Mouse (Mus musculus): ENCODE measurements around the gene Tcn2. TPM values are rescaled to one million over a fixed set of nuclear protein-coding genes. Genes with fewer than 3 reads are reported as not detected.
"Not testable (repeated sequence)": the region's sequence is repeated elsewhere in the genome, so short reads cannot be mapped to it uniquely, and the experiment has no call there.

Tcn2 gene
- total RNA-seq, 2 experiments from 2014 or later, result 13.2 to 16.2 TPM

DNA sequence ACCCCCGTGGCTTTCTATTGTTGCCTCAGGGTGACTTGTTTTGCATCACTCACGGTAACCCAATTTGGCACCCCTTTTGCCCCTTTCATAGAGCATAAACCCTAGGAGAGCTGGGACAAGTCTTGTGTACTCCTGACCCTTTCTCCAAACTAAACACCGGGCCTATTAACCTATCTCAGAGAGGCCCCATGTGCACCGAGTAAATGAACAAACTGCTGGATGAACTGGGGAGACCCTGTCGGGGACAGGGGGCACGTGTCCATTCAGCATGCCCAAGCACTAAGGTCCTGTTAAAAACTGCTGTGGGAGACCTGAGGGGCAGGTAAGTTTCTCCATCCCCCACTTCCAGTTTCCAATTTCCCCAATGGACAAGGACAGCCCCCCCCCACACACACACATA is 1.0 kb downstream of the Tcn2 start:
- peak in 1 of 2 experiments; percentile 1 for DNase-seq (ENCODE audit: low spot score in 2 of 2)

DNA sequence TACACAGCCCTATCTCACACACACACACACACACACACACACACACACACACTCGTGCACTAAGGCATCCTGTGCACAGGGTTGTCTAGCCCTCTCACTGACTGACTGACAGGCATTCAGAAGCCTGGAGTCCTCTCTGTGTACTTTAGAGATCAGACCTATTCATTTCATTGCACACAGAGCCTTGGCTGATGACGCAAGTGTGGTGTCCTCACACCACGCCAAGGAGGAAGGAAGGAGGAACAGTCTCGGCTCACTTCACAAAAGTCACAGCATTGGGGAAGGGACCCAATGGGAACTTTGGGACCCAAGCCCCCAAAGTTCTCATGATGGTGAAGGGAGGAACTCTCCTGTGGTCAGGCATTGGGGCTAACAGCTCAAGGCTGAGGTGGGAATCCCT is 1.9 kb downstream of the Tcn2 start:
- DNase-seq (ENCODE audit: low spot score in 2 of 2), result peak in 1 of 2 experiments; percentile 2

DNA sequence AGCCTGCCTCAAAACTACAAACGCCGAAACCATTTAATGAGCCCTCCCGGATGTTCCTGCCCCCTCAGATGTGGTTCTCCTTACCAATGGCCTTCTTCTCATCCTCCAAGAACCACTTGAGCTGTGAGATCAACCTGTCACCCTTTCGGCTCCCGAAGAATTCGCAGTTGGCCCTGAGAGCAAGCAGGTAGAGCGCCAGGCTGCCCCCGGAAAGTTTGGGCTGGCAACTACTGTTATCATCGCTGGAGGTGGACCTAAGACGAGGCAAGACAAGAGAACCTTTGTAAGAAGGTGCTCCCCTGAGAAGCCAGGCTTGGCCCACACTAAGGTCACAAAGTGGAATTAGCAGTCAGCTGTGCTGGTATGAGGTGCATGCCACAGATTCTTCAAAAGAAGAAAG is 6.0 kb downstream of the Tcn2 start:
- DNase-seq (ENCODE audit: low spot score in 2 of 2), result no peak

DNA sequence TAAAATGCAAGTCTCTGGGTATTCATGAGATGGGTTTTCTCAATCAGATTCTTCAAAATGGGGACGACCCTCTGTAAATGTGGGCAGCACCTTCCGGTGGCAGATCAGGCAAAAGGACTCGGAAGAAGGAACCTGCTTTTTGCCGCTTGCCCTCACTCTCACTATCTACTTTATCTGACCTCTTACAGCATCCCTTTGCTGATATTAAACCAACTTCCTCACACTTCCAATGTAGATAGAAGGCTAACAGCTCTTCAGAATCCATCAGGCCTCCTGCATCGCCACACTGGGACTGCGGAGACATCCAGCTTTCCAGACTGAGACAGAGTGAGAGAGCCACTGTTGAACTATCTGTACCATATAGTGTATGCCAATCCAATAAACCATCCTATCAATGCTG is 9.2 kb downstream of the Tcn2 start:
- no peak for DNase-seq (ENCODE audit: low spot score in 2 of 2)

DNA sequence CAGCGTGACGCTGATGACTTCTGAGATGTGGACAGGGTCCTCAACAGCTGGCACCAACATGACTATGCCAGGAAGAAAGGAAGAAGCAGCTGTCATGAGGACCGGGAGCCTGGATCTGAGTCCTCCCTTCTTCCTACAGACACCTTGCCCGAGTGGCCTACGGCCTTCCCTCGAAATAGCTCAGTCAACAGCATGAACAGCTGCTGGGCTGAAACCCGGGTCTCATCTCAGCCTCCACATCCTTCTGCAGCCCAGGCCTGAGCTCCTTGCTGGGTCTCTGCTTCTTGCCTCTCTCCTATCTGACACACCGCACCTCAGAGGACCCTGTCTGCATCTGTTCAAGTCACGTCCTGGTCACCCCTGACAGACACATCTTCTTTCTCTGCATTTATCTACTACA is 9.8 kb downstream of the Tcn2 start:
- no peak for DNase-seq (ENCODE audit: low spot score in 2 of 2)

DNA sequence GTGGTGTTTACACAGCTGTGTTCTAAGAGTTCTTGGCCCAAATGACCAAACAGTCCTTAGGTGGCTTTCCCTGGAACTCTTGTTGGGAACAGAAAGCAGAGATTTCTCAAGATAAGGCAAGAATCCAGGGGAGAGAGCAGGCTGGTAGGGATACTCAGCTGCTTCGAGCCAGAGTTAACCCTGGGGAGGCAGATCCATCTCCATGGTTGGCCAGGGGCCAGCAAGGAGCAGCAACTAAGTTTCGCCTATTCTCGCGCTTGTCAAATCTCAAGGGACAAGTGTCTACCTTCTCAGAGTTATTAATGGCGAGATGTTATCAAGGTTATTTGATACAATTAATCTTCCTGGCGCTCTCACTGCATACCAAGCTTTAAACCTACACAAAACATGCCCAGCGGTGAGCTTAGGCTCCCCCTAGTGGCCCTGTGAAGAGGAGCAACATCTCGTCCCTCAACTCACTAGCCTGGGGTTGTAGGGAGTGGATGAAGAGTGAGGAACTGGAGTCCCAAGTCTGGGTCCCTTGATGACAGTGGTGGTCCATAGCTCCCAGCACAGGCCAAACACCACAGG is 10.6 kb downstream of the Tcn2 start:
- DNase-seq (ENCODE audit: low spot score in 2 of 2), result peak; percentile 39 to 60

DNA sequence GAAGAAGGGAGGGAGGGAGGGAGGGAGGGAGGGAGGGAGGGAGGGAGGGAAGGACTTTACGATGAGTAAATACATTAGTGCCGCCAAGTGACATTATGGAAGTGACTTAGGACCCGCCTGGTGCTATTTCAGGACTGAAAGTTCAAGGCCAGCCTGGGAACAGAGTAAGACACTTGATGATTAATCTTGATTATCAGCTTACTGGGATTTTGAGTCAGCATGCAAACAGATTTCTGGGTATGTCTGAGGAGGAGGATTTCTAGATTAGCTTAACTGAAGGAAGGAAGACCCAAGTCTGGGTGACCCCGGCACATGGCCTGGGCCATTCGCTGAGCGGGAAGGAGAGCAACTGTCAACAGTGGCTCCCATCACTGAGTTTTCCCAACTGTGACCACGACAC is 11.5 kb downstream of the Tcn2 start:
- DNase-seq (ENCODE audit: low spot score in 2 of 2), result no peak

DNA sequence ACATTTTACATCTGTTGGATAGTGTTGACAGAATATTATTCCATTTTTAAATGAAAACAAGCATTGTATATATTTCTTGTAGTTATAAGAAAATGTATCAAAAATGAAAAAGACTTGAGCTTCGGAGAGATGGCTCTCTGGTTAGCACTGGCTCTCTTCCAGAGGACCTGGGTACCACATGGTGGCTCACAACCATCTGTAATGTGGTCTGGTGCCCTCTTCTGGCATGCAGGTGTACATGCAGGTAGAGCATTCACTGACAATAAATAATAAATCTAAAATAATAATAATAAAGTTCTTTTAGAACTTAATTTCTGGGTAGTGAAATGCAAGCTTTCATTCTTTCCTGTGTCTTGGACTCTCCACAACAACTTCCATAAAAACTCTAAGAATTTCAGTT is 13.2 kb downstream of the Tcn2 start:
- no peak for DNase-seq (ENCODE audit: low spot score in 2 of 2)

DNA sequence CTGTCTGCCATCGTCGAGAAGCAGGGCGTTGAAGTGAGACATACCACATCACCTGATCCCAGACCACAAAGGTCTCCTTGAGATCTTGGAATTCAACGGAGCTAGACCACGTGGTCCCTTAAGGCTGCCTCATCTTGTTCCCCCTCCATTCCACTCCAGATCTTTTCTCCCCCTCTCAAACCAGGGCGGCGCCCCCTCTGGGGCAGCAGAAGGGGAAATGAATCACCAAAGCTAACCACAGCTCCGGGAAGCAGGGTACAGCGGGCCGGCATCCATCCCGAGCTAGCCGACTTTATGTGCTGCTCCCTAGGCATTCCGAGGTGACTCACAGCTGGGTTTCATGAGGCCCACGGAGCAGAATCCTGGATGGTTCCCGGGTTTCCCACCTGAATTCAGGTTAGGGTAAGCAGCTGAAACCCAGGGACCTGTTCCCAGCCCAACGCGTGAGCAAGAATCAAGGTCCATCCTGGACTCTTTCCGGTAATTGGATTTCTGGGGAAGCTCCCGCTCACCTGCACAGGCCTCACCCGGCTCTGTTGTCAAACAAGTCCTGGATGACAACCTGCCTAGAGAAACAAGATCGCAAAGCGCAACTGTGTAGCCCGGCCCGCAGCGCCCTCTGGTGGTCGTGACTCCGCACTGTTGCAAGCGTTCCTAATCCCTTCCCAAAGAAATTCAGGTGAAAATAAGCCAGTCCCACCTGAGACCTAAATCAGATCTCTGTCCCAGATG is 17.7 kb downstream of the Tcn2 start, which contains the start of gene Slc35e4:
Gene Slc35e4 (minus strand): TSS at position 556 of the 732 bp plus-strand sequence.
- peak; percentile 88 to 91 for DNase-seq (ENCODE audit: low spot score in 2 of 2)

DNA sequence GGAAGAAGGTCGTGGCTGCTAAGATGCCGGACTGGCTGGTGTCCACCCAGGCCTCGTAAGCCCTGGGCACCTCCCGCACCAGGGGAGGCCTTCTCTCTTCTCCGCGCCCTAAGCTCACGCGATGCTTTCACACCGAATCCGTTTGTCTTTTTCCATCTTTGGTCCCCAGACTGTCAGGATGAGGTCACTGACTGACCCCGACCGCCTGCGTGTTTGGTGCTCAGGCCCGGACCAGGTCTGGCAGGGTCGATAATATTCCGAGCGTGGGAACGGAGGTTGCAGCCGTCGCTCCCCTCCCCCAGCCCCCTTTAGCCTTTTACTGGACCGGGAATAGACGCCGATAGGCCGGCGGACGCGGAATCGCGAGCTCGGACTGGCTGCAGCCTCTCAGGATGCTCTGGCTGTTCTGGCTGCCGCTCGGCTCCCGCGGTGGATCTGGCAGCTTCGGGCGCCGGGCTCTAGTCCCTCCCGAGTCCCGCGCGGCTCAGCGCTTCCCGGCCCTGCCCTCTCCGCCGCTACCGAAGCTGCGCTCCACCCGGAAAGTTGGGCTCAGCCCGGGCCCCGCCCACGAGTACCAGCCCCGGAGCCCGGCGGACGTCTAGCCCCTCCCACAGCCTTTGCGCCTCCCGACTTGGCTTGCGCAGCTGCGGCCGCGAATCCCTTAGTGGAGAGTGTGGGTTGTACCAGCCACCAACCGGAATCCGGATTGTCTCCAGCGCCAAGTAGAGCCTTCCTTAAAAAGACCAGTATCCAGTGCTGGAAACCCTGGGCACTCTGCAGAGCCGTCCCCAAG is 18.4 kb downstream of the Tcn2 start:
- DNase-seq (ENCODE audit: low spot score in 2 of 2), result peak; percentile 89 to 92

DNA sequence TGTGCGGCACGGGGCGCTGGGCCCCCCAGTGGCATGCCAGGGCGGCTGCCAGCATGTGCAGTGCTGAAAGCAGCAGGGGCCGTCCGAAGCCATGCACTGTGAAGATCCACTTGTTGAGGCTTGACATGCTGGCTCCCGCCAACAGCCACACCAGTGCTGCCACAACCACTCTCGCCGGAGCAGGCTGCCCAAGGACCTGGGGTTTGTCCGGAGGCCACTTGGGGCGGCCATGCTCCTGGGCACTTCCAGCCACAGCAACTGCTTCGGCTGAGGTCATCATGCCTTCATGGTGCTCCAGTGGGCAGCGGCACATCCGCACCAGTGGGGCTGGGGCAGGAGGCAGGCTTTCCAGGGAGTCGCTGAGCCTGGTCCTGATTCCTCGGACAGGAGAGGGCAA is 19.1 kb downstream of the Tcn2 start:
- peak; percentile 45 to 58 for DNase-seq (ENCODE audit: low spot score in 2 of 2)

DNA sequence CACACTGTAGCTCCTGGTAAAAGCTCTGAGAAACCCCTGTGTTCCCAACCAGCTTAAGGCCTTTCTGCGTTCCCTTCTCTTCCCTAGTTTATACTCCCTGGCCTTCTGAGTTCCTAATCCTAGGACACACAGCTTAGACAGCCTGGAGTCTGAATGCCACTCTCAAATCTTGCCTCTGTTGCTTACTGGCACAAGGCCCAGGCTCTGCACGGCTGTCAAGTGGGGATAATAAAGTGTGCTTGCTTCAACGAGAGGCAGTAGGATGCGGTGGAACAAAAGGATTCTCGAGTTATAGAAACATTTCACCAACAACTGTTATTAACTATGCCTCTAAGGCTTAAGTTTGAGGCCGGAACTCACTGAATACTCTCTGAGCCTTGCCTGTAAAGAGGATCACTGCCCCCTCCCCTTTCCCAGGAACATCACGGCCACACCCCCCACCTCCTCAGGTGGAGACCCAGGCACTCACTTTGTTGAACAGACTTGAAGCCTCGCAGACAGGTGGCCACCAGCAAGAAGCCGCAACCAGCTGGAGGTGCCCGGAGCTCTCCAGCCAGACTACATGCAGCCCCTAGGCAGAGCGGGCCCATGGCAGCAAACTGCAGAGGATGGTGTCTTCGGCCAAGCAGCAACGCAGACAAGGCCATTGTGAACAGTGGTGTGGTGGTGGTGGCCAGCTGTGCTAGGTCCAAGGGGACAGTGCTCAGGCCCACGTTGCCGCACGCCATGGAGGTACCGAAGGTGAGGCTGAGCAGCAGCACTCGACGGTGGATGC is 19.7 kb downstream of the Tcn2 start:
- DNase-seq (ENCODE audit: low spot score in 2 of 2), result peak; percentile 36 to 65

DNA sequence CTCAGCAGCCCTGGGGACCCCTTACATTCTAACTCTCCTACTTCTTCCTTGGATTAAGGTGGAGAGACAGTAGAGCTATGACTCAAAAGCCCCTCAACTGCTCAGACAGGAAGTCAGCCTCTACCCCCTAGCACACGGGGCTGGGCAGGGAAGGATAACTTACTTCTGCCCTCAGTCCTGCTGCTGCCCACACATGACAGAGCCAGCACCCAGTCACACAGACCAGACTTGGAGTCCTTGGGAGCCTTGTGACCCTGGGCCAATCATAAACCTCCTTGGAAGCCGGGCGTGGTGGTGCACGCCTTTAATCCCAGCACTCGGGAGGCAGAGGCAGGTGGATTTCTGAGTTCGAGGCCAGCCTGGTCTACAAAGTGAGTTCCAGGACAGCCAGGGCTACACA is 20.5 kb downstream of the Tcn2 start:
- DNase-seq (ENCODE audit: low spot score in 2 of 2), result not testable (repeated sequence)

DNA sequence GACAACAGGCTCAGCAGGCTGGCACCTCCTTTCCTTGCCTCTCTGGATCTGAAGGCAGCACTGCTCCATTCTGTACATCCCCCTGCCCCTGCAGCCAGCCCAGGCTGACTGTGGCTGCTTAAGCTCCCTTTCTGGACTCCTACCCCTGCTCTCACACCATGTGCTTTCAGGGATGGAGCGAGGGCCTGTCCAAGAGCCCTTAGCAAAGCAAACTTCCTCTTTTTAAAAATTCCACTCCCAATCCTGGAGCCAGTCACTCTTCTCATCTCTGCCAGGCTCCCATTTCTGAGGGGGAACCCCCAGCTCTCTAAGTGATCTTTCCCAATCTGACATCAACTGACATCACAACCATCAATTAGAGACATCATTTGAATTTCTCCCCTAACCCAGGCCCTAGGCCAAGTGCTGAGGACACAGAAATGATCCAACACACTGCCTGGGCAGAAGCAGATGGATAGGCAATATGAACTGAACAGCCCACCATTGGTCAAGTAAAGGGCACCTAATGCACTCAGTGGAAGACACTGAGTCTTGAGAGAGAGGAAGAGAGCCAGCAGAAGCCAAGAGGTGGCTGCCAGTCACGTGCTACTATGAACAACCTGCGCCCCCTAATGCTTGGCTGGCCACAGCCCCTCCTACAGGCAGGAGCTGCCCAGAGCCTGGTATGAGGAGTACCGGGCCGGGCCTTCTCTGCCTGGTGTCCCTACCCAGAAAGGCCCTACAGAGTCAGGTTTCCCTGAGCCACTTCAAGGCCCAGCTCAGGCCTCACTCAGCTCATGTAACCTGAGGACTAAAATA is 21.2 kb downstream of the Tcn2 start:
- no peak for DNase-seq (ENCODE audit: low spot score in 2 of 2)

DNA sequence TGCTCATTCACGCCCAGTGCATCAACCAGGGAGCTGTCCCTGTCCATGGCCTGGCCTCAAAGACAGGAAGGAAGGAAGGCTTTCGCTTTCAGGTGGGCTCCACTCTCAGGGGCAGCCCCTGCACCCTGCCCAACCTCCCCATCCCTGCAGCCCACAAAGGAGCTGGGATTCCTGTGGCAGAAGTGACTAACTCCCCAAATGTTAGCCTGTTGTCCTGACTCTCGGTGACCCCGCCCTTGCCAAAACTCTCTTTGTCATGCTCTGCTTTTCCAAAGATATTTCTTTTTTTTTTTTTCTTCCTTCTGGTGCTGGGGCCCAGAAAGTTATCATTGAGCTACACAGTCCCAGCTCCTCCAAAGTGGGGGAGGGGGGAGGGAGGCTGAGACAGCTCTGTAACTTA is 22.7 kb downstream of the Tcn2 start:
- DNase-seq (ENCODE audit: low spot score in 2 of 2), result no peak

DNA sequence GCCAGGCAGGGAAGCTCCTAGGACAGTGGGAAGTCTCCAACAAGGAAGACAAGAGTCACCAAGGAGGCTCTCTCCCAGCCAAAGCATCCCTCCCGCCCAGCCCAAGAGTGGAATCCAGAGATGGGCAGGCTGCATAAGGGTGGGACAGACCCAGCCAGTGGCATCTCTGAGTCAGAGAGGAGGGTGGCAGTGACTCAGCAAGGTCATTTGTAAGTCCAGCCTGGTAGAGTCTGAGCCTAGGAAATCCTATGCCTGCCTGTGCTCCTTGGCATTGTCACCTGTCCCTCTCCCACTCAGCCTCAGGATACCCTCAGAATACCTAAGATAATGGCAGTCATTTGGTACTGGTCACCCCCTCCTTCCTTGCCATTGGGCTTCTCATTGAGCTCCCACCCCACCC is 26.5 kb downstream of the Tcn2 start:
- DNase-seq (ENCODE audit: low spot score in 2 of 2), result no peak

DNA sequence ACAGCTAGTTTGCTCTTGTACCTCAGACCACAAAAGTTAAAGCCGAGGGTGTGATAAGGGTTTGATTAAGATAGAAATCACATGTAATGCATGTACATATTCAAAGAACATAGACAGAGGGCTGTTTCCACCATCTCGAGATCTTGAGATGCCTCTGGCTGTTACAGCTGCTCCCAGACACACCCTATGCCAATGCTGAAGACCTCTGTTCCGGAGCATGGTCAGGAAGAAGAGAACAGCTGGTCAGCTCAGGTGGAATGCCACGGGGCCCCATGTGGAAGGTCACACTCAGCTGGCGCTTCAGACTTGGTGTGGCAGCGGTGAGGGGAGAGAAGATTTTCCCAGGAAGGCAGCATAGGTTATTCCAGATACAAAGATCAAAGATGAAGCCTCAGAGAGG is 27.3 kb downstream of the Tcn2 start:
- DNase-seq (ENCODE audit: low spot score in 2 of 2), result no peak

DNA sequence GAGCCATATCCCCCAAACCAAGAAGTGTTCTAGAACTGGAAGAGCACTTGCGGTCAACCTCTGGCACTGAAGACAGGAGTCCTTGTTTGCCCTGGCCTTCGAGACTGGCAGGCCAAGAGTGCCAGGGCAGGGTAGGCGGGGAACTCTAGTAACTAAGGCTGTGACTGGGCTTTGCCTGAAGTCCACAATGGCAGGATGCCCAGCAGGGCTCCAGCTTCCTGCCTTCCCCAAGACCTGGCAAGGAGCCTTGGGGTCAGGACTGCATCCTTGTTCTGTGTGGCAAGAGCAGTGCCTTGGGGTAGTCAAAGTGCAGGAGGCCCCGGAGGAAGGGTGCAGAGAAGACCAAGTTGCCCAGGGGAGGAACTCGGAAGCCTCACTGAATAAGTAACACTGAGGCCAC is 28.9 kb downstream of the Tcn2 start:
- DNase-seq (ENCODE audit: low spot score in 2 of 2), result peak; percentile 66 to 76

DNA sequence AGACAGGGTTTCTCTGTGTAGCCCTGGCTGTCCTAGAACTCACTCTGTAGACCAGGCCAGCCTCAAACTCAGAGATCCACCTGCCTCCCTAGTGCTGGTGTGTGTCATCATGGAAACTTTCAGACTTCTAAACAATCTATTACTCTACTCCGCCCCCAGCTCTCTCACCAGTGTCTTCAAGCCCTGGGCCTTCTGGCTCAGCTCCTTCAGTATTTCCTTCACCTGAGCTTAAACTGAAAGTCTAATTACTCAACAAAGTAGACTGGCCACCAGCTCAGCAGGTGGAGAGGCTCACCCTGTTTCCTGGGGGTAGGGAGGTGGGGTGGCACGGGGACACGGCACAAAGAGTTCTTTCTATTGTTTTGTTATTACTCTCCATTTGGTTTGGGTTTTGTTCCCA is 29.4 kb downstream of the Tcn2 start:
- no peak for DNase-seq (ENCODE audit: low spot score in 2 of 2)

DNA sequence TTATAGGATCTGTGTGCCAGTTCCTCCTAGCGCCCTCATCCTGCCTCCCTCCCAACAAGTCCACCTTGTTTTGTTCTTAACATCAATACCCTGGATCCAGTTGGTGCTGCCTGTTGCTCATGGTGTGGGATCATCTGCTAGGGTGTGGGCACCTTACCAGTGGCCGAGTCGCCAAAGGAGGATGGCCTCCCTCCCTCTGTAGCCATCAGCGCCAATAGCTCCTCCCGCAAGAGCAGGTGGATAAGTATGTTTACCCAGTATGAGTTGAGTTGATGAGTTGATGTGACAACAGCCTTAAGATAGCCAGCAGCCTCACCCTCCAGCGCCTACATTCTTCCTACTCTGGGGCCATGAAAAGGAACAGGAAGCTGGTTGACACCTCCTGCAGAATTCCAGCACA is 31.7 kb downstream of the Tcn2 start:
- no peak for DNase-seq (ENCODE audit: low spot score in 2 of 2)

DNA sequence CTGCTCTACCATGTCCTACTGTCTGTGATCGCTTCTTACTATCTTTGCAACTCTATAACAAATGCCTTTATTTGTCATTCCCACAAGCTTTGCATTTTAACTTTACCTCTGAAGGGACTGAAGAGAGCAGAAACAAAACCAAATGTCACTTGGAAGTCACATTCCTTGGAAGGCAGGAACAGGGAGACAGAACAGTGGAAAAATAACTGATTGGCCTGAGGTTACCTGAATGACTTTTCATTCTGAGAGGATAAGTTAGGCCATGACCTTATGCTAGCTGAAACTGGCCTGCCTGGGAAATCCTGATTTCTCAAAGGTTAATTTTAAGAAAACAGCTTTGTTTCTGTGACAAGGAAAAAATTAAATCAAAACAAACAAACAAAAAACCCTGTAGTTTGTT is 36.0 kb downstream of the Tcn2 start:
- DNase-seq (ENCODE audit: low spot score in 2 of 2), result no peak
